Mouse (Mus musculus): ENCODE measurements around the gene Cdadc1. TPM values are rescaled to one million over a fixed set of nuclear protein-coding genes. Genes with fewer than 3 reads are reported as not detected.

Gene Cdadc1
- total RNA-seq, 1 experiment from 2014 or later = 73.2 TPM

- DNase-seq = no peak
Measured at GRCm38 (mm10) chr14:59543956-59544355, 53.8 kb downstream of the Cdadc1 start.

- no peak for DNase-seq
Measured at GRCm38 (mm10) chr14:59543158-59543826, 54.5 kb downstream of the Cdadc1 start.

- DNase-seq = peak; percentile 37
Measured at GRCm38 (mm10) chr14:59540761-59541160, 57.0 kb downstream of the Cdadc1 start.

- DNase-seq = no peak
Measured at GRCm38 (mm10) chr14:59540230-59540629, 57.5 kb downstream of the Cdadc1 start.

- no peak for DNase-seq
Measured at GRCm38 (mm10) chr14:59537829-59538432, 59.8 kb downstream of the Cdadc1 start.

GRCm38 (mm10) chr14:59533908-59534307 lies 63.9 kb downstream of the Cdadc1 start:
- DNase-seq = no peak

GRCm38 (mm10) chr14:59532986-59533385 lies 64.8 kb downstream of the Cdadc1 start:
- no peak for DNase-seq

- DNase-seq = no peak
Measured at GRCm38 (mm10) chr14:59530801-59531200, 67.0 kb downstream of the Cdadc1 start.

GRCm38 (mm10) chr14:59525843-59526242 lies 71.9 kb downstream of the Cdadc1 start:
- no peak for DNase-seq

- DNase-seq = no peak
Measured at GRCm38 (mm10) chr14:59513922-59514444, 83.8 kb downstream of the Cdadc1 start.

Other genes starting within 250 kb of the Cdadc1 start
- gene Phf11d, start 232.5 kb downstream of the Cdadc1 start, total RNA-seq (2021) = 3.9 and 6.1 TPM in 2 replicates
- gene Phf11c, start 202.6 kb downstream of the Cdadc1 start, total RNA-seq (2021) = 0.82 and 1.7 TPM in 2 replicates
- 7.3 and 9.7 TPM in 2 replicates for gene Setdb2, start 157.1 kb downstream of the Cdadc1 start, total RNA-seq (2021)
- gene Cab39l, start 157.0 kb downstream of the Cdadc1 start, total RNA-seq (2021) = 31.8 and 37.9 TPM in 2 replicates
- 1.5 and 2.1 TPM in 2 replicates for gene Shisa2, start 27.3 kb upstream of the Cdadc1 start, total RNA-seq (2021)

All from adrenal gland, postnatal 25 days (tissue).